Mouse (Mus musculus) adrenal gland (tissue): Measurements from ENCODE around the gene Col18a1.

Experiments used
- intact Hi-C: fragments of 180-260 bp; cut with DNase I; formaldehyde crosslinking; loops from one replicate; pipeline ENCODE4 v1.15.1; 2025
- long read RNA-seq, 2 experiments: library from polyadenylated mRNA; unstranded; transcript quantifications; one replicate each; pipeline ENCODE4 v2.0.0; 2020; ENCODE audit warnings: borderline replicate concordance in 1 of 2; ENCODE audit not compliant: insufficient replicate concordance in 1 of 2

Gene Col18a1
- long read RNA-seq, experiment 1, full-length matches to known transcripts: 4 of 11 reads
- long read RNA-seq, experiment 1, partial matches to known transcripts: 5 of 11 reads
- long read RNA-seq, experiment 1, other reads (novel, unspliced or antisense): 2 of 11 reads
- long read RNA-seq, experiment 2, partial matches to known transcripts: 13 of 21 reads
- long read RNA-seq, experiment 2, other reads (novel, unspliced or antisense): 8 of 21 reads

DNA sequence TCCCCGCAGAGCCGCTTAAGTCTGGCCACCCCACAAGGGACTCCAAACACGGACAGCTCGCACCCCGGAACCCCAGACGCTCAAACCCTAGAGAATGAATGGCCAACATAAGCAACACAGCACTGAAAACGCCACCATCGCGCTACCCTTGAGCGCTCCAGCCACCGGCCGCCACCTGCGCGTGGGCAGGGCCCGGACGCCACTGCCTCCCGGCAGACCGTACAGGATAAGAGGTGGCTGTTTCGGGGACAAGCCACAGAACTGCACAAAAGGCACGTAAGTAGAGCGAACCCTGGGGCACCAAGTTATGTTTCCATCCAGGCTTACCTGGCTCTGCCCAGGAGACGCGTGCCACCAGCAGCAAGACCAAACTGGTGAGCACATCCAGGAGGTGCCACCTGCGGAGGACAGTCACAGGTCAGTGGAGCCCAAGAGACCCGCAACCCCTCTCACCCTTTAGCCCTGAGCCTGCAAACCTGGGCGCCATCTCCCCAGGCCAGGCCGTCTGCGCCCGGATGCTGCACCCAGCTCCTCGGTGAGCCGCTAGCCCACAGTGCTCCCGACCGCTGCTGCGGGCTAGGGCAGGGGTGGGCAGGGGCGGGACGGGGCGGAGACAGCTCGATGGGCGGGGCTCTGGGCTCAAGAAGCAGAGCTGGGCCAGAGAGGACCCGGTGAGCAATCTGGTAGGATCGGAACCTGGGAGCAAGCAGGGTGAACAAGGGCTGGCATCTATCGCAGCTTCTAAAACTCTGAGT, at the start of gene Col18a1:
Col18a1 (minus strand) TSS at position 586 of the 755 bp plus-strand sequence.
- intact Hi-C loops: no loop called here

DNA sequence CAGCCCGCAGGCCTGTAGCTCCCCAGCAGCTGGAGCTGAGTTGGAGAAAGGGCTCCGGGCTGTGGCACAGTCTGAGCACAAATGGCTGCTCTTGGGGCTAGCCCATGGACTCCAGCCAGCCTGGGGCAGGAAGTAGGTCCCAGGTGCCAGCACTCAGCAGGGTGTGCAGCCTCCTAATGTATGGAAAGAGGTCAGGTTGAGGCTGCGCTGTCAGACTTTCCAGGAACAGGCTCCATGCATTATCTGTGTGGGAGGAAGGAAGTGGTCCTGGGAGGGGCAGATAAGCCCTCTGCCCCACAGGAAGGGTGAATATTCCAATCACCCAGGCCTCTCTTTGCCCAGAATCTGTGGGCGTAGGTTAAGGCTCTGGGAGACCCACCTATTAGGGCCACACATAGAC, 49.3 kb upstream of the Col18a1 start:
- intact Hi-C loops: no loop called here

GRCm38 (mm10) chr10:77214586-77214985, 48.2 kb upstream of the Col18a1 start:
- intact Hi-C loops: no loop called here

GRCm38 (mm10) chr10:77213483-77213882, 47.1 kb upstream of the Col18a1 start:
- intact Hi-C loops: no loop called here

GRCm38 (mm10) chr10:77212354-77213120, 46.2 kb upstream of the Col18a1 start:
- intact Hi-C loops: no loop called here

- intact Hi-C loops: no loop called here
Observed at GRCm38 (mm10) chr10:77211116-77211570, 44.8 kb upstream of the Col18a1 start.

DNA sequence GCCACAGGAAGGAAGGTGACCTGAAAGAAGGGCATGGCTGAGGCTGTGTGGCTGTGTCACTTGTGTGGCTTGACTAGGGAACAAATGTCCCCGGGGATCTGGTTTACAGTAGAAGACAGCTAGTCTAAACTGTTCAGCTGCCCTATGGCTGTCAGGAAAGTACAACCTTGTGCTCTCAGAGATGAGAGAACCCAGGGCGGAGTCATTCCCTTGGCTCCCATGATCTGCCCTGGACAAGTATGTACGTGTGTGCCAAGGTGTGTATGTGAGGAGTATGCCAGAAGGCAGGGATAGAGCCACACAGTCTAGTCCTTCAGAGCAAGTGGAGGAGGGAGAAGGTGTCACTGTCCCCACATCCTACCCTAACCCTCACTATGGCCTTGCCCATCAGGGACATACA, 44.3 kb upstream of the Col18a1 start:
- intact Hi-C loops: no loop called here

DNA sequence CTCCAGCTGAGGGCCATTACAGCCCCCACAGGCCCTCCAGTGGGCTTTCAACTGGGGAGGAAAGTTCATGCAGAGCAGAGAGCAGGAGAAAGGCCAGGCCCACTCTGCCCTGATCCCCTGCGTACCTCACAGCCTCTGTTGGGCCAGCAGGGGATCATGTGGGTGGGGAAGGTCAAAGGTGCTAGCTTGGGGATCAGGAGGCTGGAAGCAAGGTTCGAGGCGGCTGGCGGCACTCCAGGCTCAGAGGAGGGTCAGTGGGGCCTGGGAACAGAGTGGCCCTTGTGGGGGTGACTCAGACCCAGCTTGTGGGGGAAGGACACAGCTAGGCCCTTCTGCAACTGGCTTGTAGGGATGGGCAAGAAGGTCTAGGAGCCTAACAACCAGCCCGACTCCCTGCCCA, 42.9 kb upstream of the Col18a1 start:
- intact Hi-C loops: no loop called here

DNA sequence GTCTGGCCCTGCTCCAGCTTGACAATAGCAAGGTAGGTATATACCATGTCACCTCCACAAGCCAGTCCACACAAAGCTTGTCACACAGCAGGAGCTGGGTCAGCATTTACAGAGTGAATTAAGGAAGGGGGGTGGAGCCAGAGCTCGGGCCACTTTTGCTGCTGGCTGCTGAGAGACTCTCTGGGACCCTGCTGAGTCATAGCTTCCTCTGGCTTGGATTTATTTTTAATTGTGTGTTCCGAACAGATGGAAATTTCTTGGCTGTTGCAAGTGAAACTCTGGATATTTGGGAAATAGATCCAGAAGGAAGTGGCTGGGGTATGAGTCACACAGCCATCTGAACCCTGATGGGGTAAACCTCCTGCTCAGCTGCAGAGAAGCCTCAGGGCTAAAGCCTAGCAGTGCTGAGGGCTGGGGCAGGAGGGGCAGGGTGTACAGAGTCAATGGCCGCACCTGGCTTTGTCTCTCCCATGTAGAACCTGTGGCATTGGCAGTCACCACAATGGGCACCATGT, 40.3 kb upstream of the Col18a1 start:
- intact Hi-C loops: no loop called here

- intact Hi-C loops: no loop called here
Observed at GRCm38 (mm10) chr10:77206134-77206533, 39.8 kb upstream of the Col18a1 start.

GRCm38 (mm10) chr10:77203960-77204359, 37.6 kb upstream of the Col18a1 start:
- intact Hi-C loops: no loop called here

DNA sequence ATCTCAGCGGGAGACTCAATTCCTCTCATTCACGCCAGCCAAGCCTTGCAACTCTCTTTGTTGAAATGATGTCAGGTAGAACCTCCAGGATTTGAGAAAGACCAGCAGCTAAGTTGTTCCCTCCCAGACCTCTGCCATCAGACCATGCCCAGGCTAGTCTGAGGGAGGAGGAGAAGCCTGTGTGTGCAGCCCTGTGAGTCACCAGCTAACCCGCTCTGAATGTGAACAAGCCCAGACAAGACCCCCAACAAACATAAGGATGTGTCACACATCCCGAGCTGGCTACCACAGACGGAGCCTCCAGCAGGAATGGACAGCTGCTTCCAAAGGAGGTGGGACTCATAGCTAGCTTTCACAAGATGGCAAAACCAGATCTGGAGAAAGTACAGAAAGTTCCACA, 35.6 kb upstream of the Col18a1 start:
- intact Hi-C loops: no loop called here

GRCm38 (mm10) chr10:77200295-77200694, 33.9 kb upstream of the Col18a1 start:
- intact Hi-C loops: no loop called here

GRCm38 (mm10) chr10:77199229-77199628, 32.9 kb upstream of the Col18a1 start:
- intact Hi-C loops: no loop called here

DNA sequence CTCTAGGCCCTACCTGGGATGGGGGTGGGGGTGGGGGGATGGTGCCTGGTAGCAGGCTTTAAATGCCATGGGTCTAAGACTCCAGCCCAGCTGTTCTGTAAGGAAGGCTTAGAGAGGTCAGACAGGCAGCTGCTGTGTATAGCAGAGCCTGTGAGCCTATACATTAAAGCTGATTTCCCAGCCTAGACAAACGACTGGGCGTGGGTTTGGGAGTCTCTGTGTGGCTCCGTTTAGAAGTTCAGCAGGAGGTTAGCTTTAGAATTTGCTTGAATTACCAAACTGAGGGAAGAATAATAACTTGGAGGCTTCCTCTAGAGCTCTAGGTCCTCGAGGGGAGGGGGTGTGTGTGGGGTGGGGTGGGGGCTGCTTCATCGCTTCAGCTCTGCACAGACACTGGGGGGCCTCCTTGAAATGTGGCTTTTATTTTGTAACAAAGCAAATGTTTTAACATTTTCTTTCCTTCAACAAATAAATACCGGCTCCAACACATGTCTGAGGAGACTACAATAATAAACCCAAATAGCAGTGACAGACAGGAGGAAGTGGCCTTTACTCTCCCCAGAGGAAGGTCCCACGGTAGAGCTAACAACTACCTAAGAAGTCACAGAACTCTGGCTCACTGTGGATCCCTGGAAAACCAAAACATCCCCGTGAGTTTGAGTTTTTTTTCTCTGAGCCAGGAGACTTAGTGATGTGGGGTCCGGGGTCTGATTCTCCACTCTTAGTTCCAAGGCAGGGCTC, 31.3 kb upstream of the Col18a1 start:
- intact Hi-C loops: no loop called here

GRCm38 (mm10) chr10:77196676-77197075, 30.3 kb upstream of the Col18a1 start:
- intact Hi-C loops: no loop called here

DNA sequence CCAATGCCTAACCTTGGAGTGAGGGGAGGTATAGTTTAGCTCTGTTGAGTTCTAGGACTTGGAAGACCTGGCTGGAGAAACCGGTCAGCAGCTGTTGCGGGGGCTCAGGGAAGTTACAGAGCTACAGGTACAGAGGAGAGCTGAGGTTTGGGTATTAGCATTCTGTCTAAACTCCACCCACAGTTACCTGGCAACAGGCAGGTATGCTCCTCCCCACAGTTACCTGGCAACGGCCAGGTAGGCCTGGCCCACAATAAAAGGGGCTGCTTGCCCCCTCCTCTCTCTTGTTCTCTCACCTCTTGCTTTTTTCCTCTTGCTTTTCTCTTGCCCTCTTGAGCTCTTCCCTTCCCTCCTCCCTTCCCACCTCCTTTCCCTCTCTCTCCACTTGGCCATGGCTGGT, 29.8 kb upstream of the Col18a1 start:
- intact Hi-C loops: no loop called here

GRCm38 (mm10) chr10:77193495-77193894, 27.1 kb upstream of the Col18a1 start:
- intact Hi-C loops: no loop called here

DNA sequence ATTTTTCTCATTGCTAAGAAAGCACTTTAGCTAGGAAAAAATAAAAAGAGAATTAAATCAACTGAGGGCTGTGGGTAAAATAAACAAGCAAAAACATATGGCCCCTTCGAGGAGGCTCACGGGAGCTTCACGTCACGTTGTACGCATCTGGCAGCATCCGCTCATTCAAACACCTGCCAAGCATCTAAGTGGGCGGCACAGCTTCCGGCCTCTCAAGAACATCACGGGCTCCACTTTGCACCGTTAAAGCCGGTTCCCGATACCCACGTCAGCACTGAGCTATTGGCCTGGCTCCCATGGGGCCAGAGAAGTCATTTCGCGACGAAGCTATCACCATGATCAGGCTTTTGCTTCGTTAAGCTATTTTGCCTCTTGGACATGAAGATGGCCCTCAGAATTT, 26.4 kb upstream of the Col18a1 start:
- intact Hi-C loops: no loop called here

DNA sequence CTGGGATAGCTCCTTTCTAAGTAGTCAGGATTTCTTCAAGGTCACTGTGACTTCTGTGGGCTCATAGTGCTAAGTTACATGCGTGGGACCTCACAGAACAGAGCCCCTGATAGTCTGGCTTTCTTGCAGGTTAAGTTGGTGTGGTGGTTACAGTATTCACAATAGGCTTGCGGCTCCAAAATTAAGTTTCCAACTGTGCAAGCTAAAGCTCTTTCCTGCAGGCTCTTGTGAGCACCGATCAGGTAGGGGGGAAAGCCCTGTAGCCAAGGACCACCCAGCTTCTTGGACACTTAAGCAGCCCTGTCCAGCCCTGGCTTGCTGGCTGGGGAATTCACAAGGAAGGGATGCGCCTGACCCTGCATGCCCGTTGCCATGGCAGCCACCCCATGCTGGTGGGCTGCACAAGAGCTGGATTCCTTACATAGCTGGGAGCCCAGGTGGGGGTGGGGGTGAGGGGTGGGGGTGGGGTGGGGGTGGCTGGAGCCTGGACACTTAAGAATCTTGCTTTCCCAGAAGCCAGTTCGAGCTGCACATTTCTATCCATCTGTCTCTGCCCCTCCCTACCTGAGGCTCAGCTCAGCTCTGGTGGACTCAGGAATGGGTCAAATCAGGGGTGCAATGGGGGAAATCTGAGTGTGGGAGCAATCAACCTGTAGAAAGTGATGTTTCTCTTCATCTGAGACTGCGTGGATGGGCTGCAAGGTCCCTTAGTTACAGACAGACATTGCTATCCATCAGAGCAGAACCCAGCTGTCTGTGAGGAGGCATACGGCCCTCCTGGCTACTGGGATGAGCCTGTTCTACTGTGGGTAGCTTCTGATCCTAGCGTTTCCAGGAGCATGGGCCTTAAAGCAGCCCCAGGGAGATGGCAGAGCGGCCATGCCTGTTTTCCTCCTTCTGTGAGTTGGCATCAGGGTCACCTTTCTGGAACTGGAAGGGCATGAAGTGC, 24.9 kb upstream of the Col18a1 start:
- intact Hi-C loops: no loop called here
